Mouse (Mus musculus) CD8-positive naive resting alpha-beta T cell, adult 2 months (primary cell): Measurements from ENCODE around the gene Mier1.

ENCODE experiments used
- DNase-seq, 2 experiments: peaks; one replicate each; pipeline ENCODE4 v3.0.0; 2022; ENCODE audit warnings: low read depth in 2 of 2, low spot score in 2 of 2

The Mier1 gene

GRCm38 (mm10) chr4:103114184-103115111 lies at the start of gene Mier1, which contains the start of gene Wdr78:
Gene Mier1 (plus strand): TSS chr4:103114390.
Gene Wdr78 (minus strand): TSS chr4:103114555.
- DNase-seq, result peak; percentile 90 to 94

- no peak for DNase-seq
Observed at GRCm38 (mm10) chr4:103064421-103064820, 49.8 kb upstream of the Mier1 start.

GRCm38 (mm10) chr4:103064976-103065375 lies 49.2 kb upstream of the Mier1 start:
- DNase-seq, result no peak

- no peak for DNase-seq
Observed at GRCm38 (mm10) chr4:103067906-103068655, 46.1 kb upstream of the Mier1 start.

- no peak for DNase-seq
Observed at GRCm38 (mm10) chr4:103070631-103071030, 43.6 kb upstream of the Mier1 start.

GRCm38 (mm10) chr4:103085237-103085636 lies 29.0 kb upstream of the Mier1 start:
- no peak for DNase-seq

- no peak for DNase-seq
Observed at GRCm38 (mm10) chr4:103095921-103096320, 18.3 kb upstream of the Mier1 start.

- DNase-seq, result no peak
Observed at GRCm38 (mm10) chr4:103098532-103098931, 15.7 kb upstream of the Mier1 start.

GRCm38 (mm10) chr4:103112651-103113050 lies 1.5 kb upstream of the Mier1 start:
- no peak for DNase-seq

- DNase-seq, result peak in 1 of 2 experiments; percentile 11
Observed at GRCm38 (mm10) chr4:103113402-103113801, 788 bp upstream of the Mier1 start.

GRCm38 (mm10) chr4:103118888-103119228 lies 4.7 kb downstream of the Mier1 start:
- no peak for DNase-seq

GRCm38 (mm10) chr4:103119229-103120027 lies 5.2 kb downstream of the Mier1 start:
- peak; percentile 59 to 62 for DNase-seq

GRCm38 (mm10) chr4:103120028-103120384 lies 5.8 kb downstream of the Mier1 start:
- DNase-seq, result no peak

GRCm38 (mm10) chr4:103120395-103120794 lies 6.2 kb downstream of the Mier1 start:
- DNase-seq, result no peak

- DNase-seq, result no peak
Observed at GRCm38 (mm10) chr4:103120874-103121389, 6.7 kb downstream of the Mier1 start.

- DNase-seq, result no peak
Observed at GRCm38 (mm10) chr4:103123086-103123485, 8.9 kb downstream of the Mier1 start.

- DNase-seq, result no peak
Observed at GRCm38 (mm10) chr4:103123606-103124005, 9.4 kb downstream of the Mier1 start.

- DNase-seq, result no peak
Observed at GRCm38 (mm10) chr4:103126533-103126932, 12.3 kb downstream of the Mier1 start.

GRCm38 (mm10) chr4:103136946-103137345 lies 22.8 kb downstream of the Mier1 start:
- DNase-seq, result no peak

GRCm38 (mm10) chr4:103146339-103146738 lies 32.1 kb downstream of the Mier1 start:
- DNase-seq, result peak; percentile 67 to 73

- no peak for DNase-seq
Observed at GRCm38 (mm10) chr4:103151946-103152345, 37.8 kb downstream of the Mier1 start.
